Mouse (Mus musculus) hindbrain, embryonic 10.5 days (tissue): ENCODE results near the gene Pcsk7. TPM values are rescaled to one million over a fixed set of nuclear protein-coding genes. Genes with fewer than 3 reads are reported as not detected.

Source experiments
- DNase-seq: peaks from one replicate; pipeline ENCODE4 v3.0.0-alpha.2; 2017; ENCODE audit warnings: low spot score
- H3K27ac ChIP-seq: fragments of 300-500 bp; sonication (generic); 2 replicates; pipeline ENCODE4 v1.5.1; 2016; ENCODE audit warnings: mild to moderate bottlenecking, moderate library complexity
- H3K27me3 ChIP-seq: fragments of 300-500 bp; sonication (generic); 2 replicates; pipeline ENCODE4 v1.6.1; 2016; ENCODE audit warnings: mild to moderate bottlenecking; ENCODE audit not compliant: poor library complexity, insufficient read depth, severe bottlenecking
- H3K36me3 ChIP-seq: fragments of 300-500 bp; sonication (generic); 2 replicates; pipeline ENCODE4 v1.6.1; 2016; ENCODE audit warnings: mild to moderate bottlenecking, moderate library complexity
- H3K4me1 ChIP-seq: fragments of 300-500 bp; sonication (generic); replicated peaks from 2 replicates; pipeline ENCODE4 v1.6.1; 2016; ENCODE audit warnings: mild to moderate bottlenecking
- H3K4me3 ChIP-seq: fragments of 300-500 bp; sonication (generic); 2 replicates; pipeline ENCODE4 v1.5.1; 2016; ENCODE audit warnings: mild to moderate bottlenecking, moderate library complexity
- H3K9me3 ChIP-seq: fragments of 300-500 bp; sonication (generic); 2 replicates; pipeline ENCODE4 v1.6.1; 2016; ENCODE audit warnings: mild to moderate bottlenecking, moderate library complexity
- WGBS: fragments of 180-500 bp; shearing (Covaris S2); methylation state at CpG from one replicate; pipeline ENCODE4 v1.1.7; 2016; 5-methylcytosine and 5-hydroxymethylcytosine counted together
- polyA plus RNA-seq: library from polyadenylated mRNA; unstranded; fragments of >200 nt; fragmentation: Nextera tagmentation; extraction: Ambion mirVana; gene quantifications from 2 replicates; pipeline ENCODE4 v1.2.1, GENCODE M21; 2016

Gene Pcsk7
- polyA plus RNA-seq: 20.4 and 25.7 TPM in 2 replicates

- Histone ChIP-seq H3K4me1 (peaks cover 31% of the 10 kb centered on the region), H3K27me3 (no peaks in the 10 kb centered on the region), H3K27ac (peak within 1 kb of the TSS; percentile 98), H3K9me3 (no peaks in the 10 kb centered on the region), H3K4me3 (peak within 1 kb of the TSS; percentile 93), H3K36me3 (peaks cover 56% of the 10 kb centered on the region)
- DNase-seq: peak; percentile 88
- under 1% methylated on average over 80 of the region's 80 CpGs for WGBS
Observed at GRCm38 (mm10) chr9:45906355-45907077, at the start of gene Pcsk7, which contains the start of gene Rnf214. Pcsk7 (plus strand) TSS chr9:45906497. Rnf214 (minus strand) TSS chr9:45906911.

- Histone ChIP-seq H3K27ac (no peak overlapping the region), H3K4me3 (no peak overlapping the region), H3K4me1 (no peaks in the 10 kb centered on the region), H3K9me3 (no peaks in the 10 kb centered on the region), H3K27me3 (no peaks in the 10 kb centered on the region), H3K36me3 (peaks cover 97% of the 10 kb centered on the region)
- no peak for DNase-seq
- WGBS: 94% methylated on average over 10 of the region's 10 CpGs
Observed at GRCm38 (mm10) chr9:45859364-45859763, 46.9 kb upstream of the Pcsk7 start.

- Histone ChIP-seq H3K36me3 (peaks cover 98% of the 10 kb centered on the region), H3K27me3 (no peaks in the 10 kb centered on the region), H3K4me3 (no peak overlapping the region), H3K9me3 (no peaks in the 10 kb centered on the region), H3K27ac (no peak overlapping the region), H3K4me1 (no peaks in the 10 kb centered on the region)
- 95% methylated on average over 7 of the region's 7 CpGs for WGBS
- no peak for DNase-seq
Observed at GRCm38 (mm10) chr9:45861813-45862212, 44.5 kb upstream of the Pcsk7 start.

GRCm38 (mm10) chr9:45869181-45869580 is 37.1 kb upstream of the Pcsk7 start:
- Histone ChIP-seq H3K4me3 (no peak overlapping the region), H3K36me3 (peaks cover 97% of the 10 kb centered on the region), H3K27me3 (no peaks in the 10 kb centered on the region)

GRCm38 (mm10) chr9:45870265-45870664 is 36.0 kb upstream of the Pcsk7 start:
- H3K27ac ChIP-seq: no peak overlapping the region
- no peaks in the 10 kb centered on the region for H3K9me3 ChIP-seq
- peaks cover 97% of the 10 kb centered on the region for H3K36me3 ChIP-seq
- no peaks in the 10 kb centered on the region for H3K4me1 ChIP-seq
- no peak for DNase-seq
- no peak overlapping the region for H3K4me3 ChIP-seq
- H3K27me3 ChIP-seq: no peaks in the 10 kb centered on the region
- WGBS: 93% methylated on average over 3 of the region's 3 CpGs

More at GRCm38 (mm10) chr9:45869181-45869580, 37.1 kb upstream of the Pcsk7 start:
- no peak for DNase-seq
- WGBS: 96% methylated on average over 3 of the region's 3 CpGs
- no peaks in the 10 kb centered on the region for H3K9me3 ChIP-seq
- no peaks in the 10 kb centered on the region for H3K4me1 ChIP-seq
- no peak overlapping the region for H3K27ac ChIP-seq

GRCm38 (mm10) chr9:45877928-45878327 is 28.4 kb upstream of the Pcsk7 start:
- WGBS: 90% methylated on average over 2 of the region's 2 CpGs
- H3K36me3 ChIP-seq: peaks cover 85% of the 10 kb centered on the region
- H3K27me3 ChIP-seq: no peaks in the 10 kb centered on the region
- H3K9me3 ChIP-seq: no peaks in the 10 kb centered on the region
- H3K4me1 ChIP-seq: no peaks in the 10 kb centered on the region
- no peak for DNase-seq
- H3K4me3 ChIP-seq: no peak overlapping the region
- H3K27ac ChIP-seq: no peak overlapping the region

GRCm38 (mm10) chr9:45893681-45894080 is 12.6 kb upstream of the Pcsk7 start:
- H3K27me3 ChIP-seq: no peaks in the 10 kb centered on the region
- DNase-seq: no peak
- H3K4me3 ChIP-seq: no peak overlapping the region
- H3K27ac ChIP-seq: no peak overlapping the region
- H3K36me3 ChIP-seq: peaks cover 99% of the 10 kb centered on the region
- H3K4me1 ChIP-seq: no peaks in the 10 kb centered on the region
- H3K9me3 ChIP-seq: no peaks in the 10 kb centered on the region

GRCm38 (mm10) chr9:45905196-45905595 is 1.1 kb upstream of the Pcsk7 start:
- peak overlapping the region; percentile 93 for H3K4me3 ChIP-seq
- peaks cover 31% of the 10 kb centered on the region for H3K4me1 ChIP-seq
- peaks cover 55% of the 10 kb centered on the region for H3K36me3 ChIP-seq
- 55% methylated on average over 4 of the region's 4 CpGs for WGBS
- no peaks in the 10 kb centered on the region for H3K27me3 ChIP-seq
- no peak for DNase-seq
- H3K27ac ChIP-seq: peak overlapping the region; percentile 98
- no peaks in the 10 kb centered on the region for H3K9me3 ChIP-seq

- peaks cover 55% of the 10 kb centered on the region for H3K36me3 ChIP-seq
- under 1% methylated on average over 23 of the region's 27 CpGs for WGBS
- H3K4me1 ChIP-seq: peaks cover 31% of the 10 kb centered on the region
- peak; percentile 57 for DNase-seq
- H3K9me3 ChIP-seq: no peaks in the 10 kb centered on the region
- peak overlapping the region; percentile 93 for H3K4me3 ChIP-seq
- H3K27me3 ChIP-seq: no peaks in the 10 kb centered on the region
- H3K27ac ChIP-seq: peak overlapping the region; percentile 98
Observed at GRCm38 (mm10) chr9:45905811-45906237, 473 bp upstream of the Pcsk7 start.

- WGBS: under 1% methylated on average over 19 of the region's 19 CpGs
- Histone ChIP-seq H3K27ac (peak overlapping the region; percentile 98), H3K4me1 (peaks cover 31% of the 10 kb centered on the region), H3K36me3 (peaks cover 56% of the 10 kb centered on the region), H3K4me3 (peak overlapping the region; percentile 93), H3K9me3 (no peaks in the 10 kb centered on the region), H3K27me3 (no peaks in the 10 kb centered on the region)
- no peak for DNase-seq
Observed at GRCm38 (mm10) chr9:45907078-45907428, 756 bp downstream of the Pcsk7 start.

- WGBS: 95% methylated on average over 3 of the region's 3 CpGs
- no peaks in the 10 kb centered on the region for H3K9me3 ChIP-seq
Observed at GRCm38 (mm10) chr9:45910995-45911394, 4.7 kb downstream of the Pcsk7 start.

GRCm38 (mm10) chr9:45911673-45912072 is 5.4 kb downstream of the Pcsk7 start:
- DNase-seq: peak; percentile 30
- Histone ChIP-seq H3K27ac (no peak overlapping the region), H3K4me1 (peaks cover 16% of the 10 kb centered on the region), H3K4me3 (no peak overlapping the region), H3K27me3 (no peaks in the 10 kb centered on the region), H3K36me3 (peaks cover 79% of the 10 kb centered on the region), H3K9me3 (no peaks in the 10 kb centered on the region)
- 61% methylated on average over 1 of the region's 1 CpGs for WGBS

More at GRCm38 (mm10) chr9:45910995-45911394, 4.7 kb downstream of the Pcsk7 start:
- Histone ChIP-seq H3K4me1 (peaks cover 16% of the 10 kb centered on the region), H3K36me3 (peaks cover 72% of the 10 kb centered on the region), H3K4me3 (no peak overlapping the region), H3K27ac (no peak overlapping the region), H3K27me3 (no peaks in the 10 kb centered on the region)
- no peak for DNase-seq

- H3K27me3 ChIP-seq: no peaks in the 10 kb centered on the region
- 96% methylated on average over 2 of the region's 2 CpGs for WGBS
- no peak overlapping the region for H3K4me3 ChIP-seq
- no peaks in the 10 kb centered on the region for H3K9me3 ChIP-seq
- H3K4me1 ChIP-seq: no peaks in the 10 kb centered on the region
- peaks cover 96% of the 10 kb centered on the region for H3K36me3 ChIP-seq
- DNase-seq: no peak
- no peak overlapping the region for H3K27ac ChIP-seq
Observed at GRCm38 (mm10) chr9:45915659-45916058, 9.4 kb downstream of the Pcsk7 start.
